Mouse (Mus musculus): ENCODE data around the gene Arl15.

The Arl15 gene

DNA sequence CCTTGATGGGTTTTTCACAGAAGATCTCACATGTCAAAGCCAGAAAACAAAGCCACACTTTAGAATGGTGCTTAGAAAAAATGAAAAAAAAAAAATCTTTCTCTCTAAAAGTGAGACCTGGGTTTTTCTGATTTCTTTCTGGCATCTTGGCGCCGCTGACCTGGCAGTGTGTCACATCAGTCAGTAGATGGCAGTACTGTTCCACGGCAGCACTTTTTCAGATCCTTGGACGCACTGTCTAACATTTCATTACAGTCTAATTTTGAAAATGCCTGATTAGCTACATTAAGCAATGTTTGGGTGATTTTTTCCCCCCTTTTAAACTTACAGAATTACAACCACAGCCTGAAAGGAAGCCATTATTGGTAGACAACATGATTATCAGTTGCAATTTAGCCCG lies 83.1 kb downstream of the Arl15 start:
- DNase-seq, result peak; percentile 57

- DNase-seq, result no peak
Measured at GRCm38 (mm10) chr13:113878571-113878970, 84.3 kb downstream of the Arl15 start.

- no peak for DNase-seq
Measured at GRCm38 (mm10) chr13:113879651-113880327, 85.5 kb downstream of the Arl15 start.

DNA sequence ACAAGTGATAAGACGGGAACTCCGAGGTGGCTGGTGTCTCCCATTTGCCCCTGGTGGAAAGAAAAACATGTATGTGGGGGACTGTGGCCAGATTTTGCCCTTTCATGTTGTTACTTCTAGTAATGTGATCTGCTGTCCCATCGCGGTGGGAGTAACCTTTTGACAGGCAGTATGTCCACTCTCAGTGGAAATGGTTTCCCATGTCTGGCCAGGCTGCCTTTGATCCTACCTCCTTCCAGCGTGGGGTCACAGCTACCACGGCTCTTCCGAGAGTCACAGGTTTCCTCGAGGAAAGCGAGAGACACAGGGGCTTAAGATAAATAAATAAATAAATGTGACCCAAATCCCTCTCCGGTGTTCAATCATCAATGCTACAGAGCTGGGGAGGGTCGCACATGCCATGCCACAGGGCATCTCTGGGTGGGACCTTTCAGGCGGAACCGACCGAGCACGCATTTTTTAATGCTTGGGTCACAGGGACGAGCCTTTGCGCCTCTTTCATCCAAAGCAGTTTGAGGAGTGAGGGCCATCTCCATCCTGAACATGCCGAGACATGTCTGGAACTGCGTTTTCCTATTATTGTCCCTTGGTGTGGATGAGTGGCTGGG lies 86.4 kb downstream of the Arl15 start:
- DNase-seq, result no peak

DNA sequence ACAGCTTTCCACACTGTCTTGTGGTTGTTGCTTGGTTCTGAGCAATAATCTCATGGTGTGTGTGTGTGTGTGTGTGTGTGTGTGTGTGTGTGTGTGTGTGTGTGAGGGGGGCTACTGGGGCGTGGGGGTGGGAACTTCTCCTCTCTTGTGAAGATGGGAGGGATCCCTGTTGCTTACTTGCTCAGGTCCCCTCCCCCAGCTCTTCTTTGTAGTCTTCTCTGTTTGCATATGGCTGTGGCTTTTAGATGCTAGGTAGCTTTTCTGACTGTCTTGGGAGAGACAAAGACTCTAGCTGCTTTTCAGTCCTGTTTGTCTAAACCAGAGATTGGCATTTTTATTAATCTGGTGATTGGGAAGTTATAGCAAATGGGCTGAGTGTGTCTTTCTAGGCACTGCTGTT lies 88.7 kb downstream of the Arl15 start:
- no peak for DNase-seq

DNA sequence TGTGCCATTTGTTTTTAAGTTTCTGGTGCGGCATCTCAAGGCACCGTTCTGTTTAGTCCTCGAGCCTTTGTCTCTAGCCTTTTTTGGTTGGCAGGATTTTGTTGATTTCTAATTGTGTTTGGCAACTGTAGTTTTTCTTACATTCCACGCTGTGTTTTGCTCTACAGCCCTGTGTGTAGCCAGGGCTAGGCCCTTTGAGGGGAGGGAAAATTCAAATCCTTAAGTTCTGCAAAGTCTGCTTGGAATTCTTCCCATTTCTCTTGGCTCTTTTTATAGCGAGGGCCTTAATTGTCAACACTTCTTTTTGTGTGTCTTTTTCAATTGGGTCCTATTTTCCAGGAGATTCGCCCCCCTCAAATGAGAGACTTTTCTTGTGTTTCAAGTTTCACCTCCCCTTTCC lies 92.8 kb downstream of the Arl15 start:
- DNase-seq, result no peak

- DNase-seq, result no peak
Measured at GRCm38 (mm10) chr13:113888126-113888525, 93.8 kb downstream of the Arl15 start.

GRCm38 (mm10) chr13:113888704-113889103 lies 94.4 kb downstream of the Arl15 start:
- DNase-seq, result no peak

DNA sequence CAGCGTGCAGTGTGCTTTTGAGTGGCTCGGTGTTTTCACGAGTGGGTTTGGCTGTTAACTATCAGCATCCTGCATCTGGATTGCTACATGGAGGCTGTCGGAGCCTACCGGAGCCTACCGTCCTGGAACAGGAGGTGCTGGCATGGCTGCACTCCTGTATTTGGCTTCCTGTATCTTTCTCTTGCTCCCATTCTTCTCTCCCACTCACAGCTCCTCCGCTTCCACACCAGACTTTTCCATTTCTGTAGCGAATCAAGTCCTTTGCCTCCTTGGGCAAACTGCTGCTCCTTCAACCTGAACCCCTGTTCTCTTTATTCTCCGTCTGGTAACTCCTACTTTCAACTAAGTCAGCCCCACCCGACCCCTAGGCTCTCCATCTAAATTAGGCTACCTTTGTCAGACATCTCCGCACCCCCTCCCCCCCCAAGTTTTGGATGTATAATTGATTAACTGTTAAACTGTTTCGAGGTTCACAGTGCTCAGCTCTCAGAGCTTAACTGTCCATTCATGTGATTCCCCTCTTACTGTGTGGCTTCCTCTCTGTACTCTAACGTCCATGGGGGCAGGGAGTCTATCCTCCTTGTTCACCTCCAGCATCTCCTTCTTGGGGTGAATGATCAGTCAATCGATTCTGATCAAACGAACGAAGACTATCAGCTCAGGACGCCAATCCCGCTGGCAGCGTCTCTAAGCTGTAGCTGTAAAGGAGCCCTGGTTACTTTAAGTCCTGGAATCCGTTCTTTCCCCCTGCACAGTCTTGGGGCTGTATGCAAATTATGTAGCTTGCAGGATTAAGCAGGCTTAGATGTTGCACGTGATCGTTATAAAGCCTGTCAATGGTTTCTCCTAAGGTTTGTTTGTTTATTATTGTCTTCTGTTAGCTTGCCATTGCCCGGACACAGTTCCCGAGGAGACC lies 95.1 kb downstream of the Arl15 start:
- DNase-seq, result no peak

DNA sequence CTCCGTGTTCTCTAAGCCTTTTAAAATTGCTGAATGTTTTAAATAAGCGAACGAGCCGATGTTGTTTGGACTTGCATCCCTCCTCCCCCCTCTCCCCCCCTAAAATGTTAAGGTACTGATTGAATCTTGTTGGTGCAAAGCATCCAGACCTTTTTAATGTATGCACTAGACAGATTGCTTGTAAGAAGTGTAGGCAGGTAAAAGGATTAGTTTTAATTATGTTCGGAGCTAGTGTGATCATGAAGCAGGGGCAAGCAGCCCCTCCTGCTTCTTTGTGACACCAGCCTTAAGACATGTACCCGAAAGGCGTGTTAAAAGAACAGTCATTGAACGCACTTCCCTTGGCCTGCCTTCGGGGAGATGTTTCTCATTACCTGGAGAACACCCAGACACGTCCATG lies 102.4 kb downstream of the Arl15 start:
- DNase-seq, result no peak

GRCm38 (mm10) chr13:113897498-113897897 lies 103.2 kb downstream of the Arl15 start:
- DNase-seq, result no peak

GRCm38 (mm10) chr13:113897951-113898350 lies 103.6 kb downstream of the Arl15 start:
- no peak for DNase-seq

DNA sequence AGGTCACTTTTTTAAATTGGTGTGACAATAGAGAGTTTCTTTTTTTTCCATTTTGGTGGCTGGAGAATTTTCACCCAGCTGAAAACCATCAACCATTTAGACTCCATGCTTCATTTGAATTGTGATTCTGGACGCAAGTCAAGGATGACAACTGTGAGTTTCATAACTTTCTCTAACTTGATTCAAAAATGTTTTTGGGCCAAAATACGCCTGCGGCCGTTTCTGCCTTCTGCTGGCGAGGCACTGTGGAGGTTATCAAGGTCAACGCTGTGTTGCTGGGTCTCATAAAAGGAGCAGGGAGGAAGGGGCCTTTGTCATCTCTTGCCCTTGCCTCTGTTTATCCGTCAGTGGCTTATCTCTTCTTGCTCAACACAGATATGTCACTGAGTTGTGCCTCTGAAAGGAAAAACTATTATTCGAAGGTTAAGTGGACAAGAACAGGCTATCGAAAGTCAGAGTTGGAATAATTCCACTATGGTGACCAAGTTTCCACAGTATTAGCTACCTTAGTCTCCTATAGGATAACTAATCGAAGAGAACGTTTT lies 106.8 kb downstream of the Arl15 start:
- no peak for DNase-seq

DNA sequence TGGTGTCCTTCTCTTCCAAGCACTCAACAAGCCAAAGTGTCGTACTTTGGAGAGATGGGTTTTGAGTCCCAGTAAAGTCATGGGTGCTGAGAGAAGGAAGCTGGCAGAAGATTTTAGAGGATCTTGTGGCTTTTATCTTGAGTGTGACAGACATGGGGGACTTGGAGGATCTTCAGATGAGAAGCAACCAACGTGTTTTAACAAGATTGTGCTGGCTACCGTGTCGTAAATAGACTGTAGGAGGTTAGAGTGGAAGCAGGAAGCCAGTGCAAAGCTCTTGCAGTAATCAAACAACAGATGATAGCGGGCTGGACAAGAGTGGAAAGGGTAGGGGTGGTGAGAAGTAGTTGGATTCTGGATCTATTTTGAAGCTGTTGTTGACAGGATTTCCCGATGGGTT lies 109.0 kb downstream of the Arl15 start:
- no peak for DNase-seq

GRCm38 (mm10) chr13:113911986-113912519 lies 117.7 kb downstream of the Arl15 start:
- no peak for DNase-seq

- DNase-seq, result no peak
Measured at GRCm38 (mm10) chr13:113914551-113914971, 120.3 kb downstream of the Arl15 start.

DNA sequence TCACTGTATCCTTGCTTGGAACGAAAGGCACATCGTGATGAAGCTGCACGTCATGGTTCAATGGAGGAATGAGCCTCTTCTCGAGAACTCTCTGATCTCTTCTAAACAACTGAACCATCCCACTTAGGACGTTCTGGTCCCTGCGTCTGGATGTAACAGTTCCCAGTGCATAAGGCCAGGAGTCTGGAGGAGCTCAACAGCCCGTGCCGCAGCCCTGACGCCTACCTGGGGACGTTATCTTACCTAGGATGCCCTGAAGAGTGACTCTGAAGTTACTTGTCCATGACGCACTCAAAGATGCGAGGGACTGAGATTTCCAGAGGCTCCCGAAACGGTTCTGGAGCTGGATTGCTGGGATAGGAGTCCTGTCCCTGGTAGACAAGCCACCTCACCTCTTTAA lies 121.4 kb downstream of the Arl15 start:
- no peak for DNase-seq

- DNase-seq, result no peak
Measured at GRCm38 (mm10) chr13:113916761-113917160, 122.5 kb downstream of the Arl15 start.

DNA sequence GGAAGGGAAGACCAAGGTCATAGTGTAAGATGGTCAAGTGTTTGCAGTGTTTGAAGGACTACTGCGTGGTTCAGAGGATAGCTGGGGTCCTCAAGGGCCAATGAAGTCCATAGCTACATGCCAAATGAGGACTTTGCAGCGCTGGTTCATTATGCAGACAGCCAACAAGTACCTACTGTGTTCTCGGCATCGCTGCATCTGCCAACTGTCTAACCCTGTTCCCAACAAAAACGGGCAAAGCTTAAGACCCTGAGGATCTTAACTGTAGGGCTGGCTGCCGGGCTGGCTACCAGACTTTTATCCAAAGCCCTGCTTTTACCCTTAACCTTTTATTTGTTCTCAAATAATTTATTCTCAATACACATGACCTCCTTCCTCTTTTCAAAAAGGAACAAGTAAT lies 123.1 kb downstream of the Arl15 start:
- DNase-seq, result no peak

DNA sequence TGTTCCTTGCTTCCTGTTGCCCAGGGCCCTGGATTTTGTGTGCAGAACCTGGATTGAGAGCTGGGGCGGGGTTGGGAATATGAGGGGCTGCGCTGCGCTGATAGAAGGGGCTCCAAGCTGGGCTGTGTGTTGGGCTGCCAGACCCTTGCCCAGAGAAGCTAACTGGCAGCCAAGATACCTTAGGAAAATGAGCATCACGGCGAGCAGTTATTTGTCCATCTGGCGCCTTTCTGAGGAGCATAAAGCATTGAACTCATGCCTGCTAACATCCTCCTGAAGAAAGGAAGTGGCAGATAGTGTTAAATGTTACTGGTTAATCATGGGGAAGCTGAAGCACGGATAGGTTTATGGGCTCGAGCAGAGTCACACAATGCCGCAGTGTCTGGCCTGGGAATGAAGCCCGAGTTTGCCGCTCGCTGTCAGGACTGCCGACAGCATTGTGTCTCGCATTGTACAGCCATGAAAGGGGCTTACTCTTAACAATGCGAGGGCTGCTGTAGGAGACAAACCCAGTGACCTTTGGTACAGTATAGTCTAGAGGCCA lies 123.6 kb downstream of the Arl15 start:
- DNase-seq, result no peak

DNA sequence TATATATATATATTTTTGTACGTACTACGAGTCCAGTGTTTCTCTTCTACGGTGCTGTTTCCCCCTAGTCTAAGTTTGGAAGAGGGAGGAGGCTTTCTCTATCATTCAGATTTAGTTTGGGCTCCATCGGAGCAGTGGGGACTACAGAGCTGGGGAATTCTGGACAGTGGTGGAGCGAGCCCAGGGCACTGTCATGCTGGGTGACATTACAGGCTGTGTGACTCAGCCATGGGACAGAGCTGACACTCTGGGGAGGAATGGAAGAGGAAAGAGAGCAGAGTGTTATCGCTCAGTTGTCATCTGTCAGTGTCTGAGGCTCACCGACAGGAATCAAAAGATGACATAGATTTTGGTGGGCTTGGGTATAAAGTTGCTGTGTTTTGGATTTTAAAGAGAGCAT lies 124.4 kb downstream of the Arl15 start:
- DNase-seq, result no peak

DNA sequence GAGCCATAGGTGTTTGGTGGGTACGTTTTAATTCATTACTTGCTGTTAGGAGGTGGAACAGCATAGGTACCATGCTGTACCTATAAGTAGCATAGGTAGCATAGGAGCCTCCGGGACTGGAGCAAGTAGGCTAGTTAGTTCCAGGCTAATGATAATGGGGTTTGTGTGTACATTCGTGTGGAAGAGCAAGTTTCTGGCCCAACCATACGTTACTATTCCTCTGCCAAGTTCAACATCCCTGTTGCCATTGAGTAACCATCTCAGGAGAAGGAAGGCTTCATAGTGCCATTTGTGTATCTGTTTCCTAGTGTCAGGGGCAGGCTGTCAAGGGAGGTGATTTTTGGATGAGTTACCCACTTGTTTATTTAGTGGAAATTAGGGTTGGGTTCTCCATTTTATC lies 141.4 kb downstream of the Arl15 start:
- no peak for DNase-seq

DNA sequence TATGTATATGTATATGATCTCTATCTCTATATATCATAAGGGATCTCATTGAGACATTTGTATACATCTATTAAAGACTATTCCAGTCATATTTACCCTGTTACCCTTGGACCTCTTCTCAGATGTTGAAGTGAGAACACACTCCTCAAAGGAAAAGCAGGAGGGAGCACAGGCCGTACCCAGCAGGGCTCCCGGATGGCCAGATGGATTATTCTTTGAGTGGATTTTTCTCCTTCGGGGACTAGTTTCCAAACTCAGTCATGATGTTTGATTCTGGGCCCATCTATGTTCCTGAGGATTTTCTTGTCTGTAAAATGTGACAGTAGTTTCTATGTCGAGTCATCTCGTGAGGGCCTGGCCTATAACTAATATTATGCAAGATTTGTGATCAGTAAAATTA lies 142.9 kb downstream of the Arl15 start:
- DNase-seq, result no peak

All from liver (tissue).